Mouse (Mus musculus): ENCODE measurements at regions not wholly inside any gene's neighbourhood (a gene's known extent, or its start where the extent isn't known, plus 50 kb on each side); places are given as distances from the start of the nearest gene placed in this dataset.

- TF ChIP-seq EP300 (IDR thresholded peaks at IDR 0.05; ENCODE audit: low read depth): no peak
- TF ChIP-seq CTCF (IDR thresholded peaks at IDR 0.05; ENCODE audit: low read depth): no peak
These were observed 69.5 kb upstream of the Fam240b start for GRCm38 (mm10) chr13:64566966-64567708.
